Mouse (Mus musculus) cortical plate, adult 2 months (tissue): ENCODE data around the gene Nsmce4a. TPM values are rescaled to one million over a fixed set of nuclear protein-coding genes. Genes with fewer than 3 reads are reported as not detected.
"Not testable (repeated sequence)": the region's sequence is repeated elsewhere in the genome, so short reads cannot be mapped to it uniquely, and the experiment has no call there.

ENCODE experiments used
- H3K27ac ChIP-seq: fragments of 200-500 bp; 2 replicates; pipeline ENCODE4 v1.5.1; 2012; ENCODE audit warnings: low read length, control low read depth, inconsistent platforms; ENCODE audit not compliant: insufficient read depth
- H3K4me1 ChIP-seq: fragments of 200-500 bp; 2 replicates; pipeline ENCODE4 v1.6.1; 2011; ENCODE audit warnings: low read length; ENCODE audit not compliant: control insufficient read depth, insufficient read depth
- H3K4me3 ChIP-seq: fragments of 200-500 bp; 2 replicates; pipeline ENCODE4 v1.5.1; 2011; ENCODE audit warnings: mild to moderate bottlenecking, low read length, control low read depth; ENCODE audit not compliant: insufficient read depth
- CTCF ChIP-seq: fragments of 200-500 bp; IDR thresholded peaks from 2 replicates; pipeline ENCODE4 v1.5.1; 2011; ENCODE audit warnings: mild to moderate bottlenecking, control low read depth, low read length; ENCODE audit not compliant: insufficient read depth; ENCODE audit errors: extremely low read depth
- POLR2A ChIP-seq: fragments of 200-500 bp; IDR thresholded peaks from 2 replicates; pipeline ENCODE4 v1.6.1; 2011; ENCODE audit warnings: mild to moderate bottlenecking, low read length, control low read depth; ENCODE audit not compliant: insufficient read depth; ENCODE audit errors: extremely low read depth
- polyA plus RNA-seq: library from polyadenylated mRNA; depleted of rRNA; stranded (reverse); fragments of >200 nt; gene quantifications from 2 replicates; pipeline ENCODE4 v1.2.3, GENCODE M21; 2012

The Nsmce4a gene
- polyA plus RNA-seq, 1 experiment: 37.1 TPM

DNA sequence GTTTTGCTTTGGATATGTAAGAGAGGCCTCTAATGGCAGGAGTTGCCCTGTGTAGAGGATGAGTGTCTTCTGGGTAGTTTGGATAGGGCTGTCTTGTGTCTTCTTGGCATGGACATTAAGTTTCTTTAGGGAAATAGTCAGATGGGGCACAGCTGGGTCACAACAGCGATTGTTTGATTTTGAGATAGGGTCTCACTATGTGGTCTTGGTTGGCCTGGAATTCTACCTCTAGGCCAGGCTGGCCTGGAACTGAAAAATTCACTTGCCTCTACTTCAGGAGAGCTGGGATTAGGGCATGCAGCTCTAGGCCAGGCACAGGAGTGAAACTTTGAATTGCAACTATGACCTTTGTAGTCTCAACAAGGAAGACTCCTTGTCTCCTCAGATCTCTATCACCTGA, 29.9 kb upstream of the Nsmce4a start:
- Histone ChIP-seq H3K4me1 (peaks cover 3% of the 10 kb centered on the region; the same call in 1 of the 2 replicates), H3K27ac (no peak overlapping the region), H3K4me3 (no peak overlapping the region)
- no peak for TF ChIP-seq POLR2A
- no peak for TF ChIP-seq CTCF

DNA sequence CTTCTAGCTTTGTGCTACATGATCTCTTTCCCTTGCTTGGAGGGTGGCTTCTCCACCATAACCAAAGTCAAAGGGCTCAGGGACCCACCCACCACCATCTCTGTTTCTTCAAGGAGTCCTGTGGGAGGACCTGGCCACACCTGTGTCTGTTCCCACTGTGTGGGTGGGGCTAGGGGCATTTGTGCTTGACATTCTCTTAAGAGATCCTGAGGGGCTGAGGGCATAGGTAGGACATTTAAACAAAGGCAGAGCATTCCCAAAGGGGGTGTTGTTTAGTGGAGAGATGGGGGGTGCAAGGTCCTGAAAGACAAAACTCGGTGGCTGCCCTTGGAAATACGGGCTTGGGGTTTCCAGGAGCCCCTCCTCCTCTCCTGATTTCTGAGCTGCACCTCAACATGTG, 27.6 kb upstream of the Nsmce4a start:
- no peak overlapping the region for H3K27ac ChIP-seq
- H3K4me3 ChIP-seq: no peak overlapping the region
- H3K4me1 ChIP-seq: peaks cover 3% of the 10 kb centered on the region; the same call in 1 of the 2 replicates
- TF ChIP-seq POLR2A (no peak), CTCF (no peak)

- no peak for TF ChIP-seq CTCF
- no peak for TF ChIP-seq POLR2A
- Histone ChIP-seq H3K27ac (no peak overlapping the region), H3K4me3 (no peak overlapping the region), H3K4me1 (peaks cover 3% of the 10 kb centered on the region; the same call in 1 of the 2 replicates)
These were observed 27.2 kb upstream of the Nsmce4a start for GRCm38 (mm10) chr7:130600074-130600473.

DNA sequence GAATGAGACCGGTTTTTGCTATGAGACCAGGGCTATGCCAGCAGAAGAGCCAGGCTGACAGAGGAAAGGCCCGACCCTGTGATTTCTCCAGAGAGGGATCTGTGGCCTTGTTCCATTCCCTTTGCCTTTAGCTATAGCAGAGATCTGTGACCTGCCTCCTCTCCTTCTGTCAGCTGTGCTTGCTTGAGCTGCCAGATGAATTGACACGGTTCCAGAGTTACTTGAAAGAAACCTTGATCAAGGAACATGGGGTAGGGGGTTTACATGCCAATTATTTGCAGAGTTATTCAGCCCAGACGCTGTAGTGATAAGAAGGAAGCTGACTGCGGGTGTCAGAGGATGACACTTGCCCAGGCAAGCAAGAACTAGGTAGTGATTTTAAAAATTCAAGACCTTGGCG, 24.6 kb upstream of the Nsmce4a start:
- Histone ChIP-seq H3K4me3 (no peak overlapping the region), H3K27ac (no peak overlapping the region), H3K4me1 (no peaks in the 10 kb centered on the region)
- TF ChIP-seq POLR2A (no peak), CTCF (no peak)

DNA sequence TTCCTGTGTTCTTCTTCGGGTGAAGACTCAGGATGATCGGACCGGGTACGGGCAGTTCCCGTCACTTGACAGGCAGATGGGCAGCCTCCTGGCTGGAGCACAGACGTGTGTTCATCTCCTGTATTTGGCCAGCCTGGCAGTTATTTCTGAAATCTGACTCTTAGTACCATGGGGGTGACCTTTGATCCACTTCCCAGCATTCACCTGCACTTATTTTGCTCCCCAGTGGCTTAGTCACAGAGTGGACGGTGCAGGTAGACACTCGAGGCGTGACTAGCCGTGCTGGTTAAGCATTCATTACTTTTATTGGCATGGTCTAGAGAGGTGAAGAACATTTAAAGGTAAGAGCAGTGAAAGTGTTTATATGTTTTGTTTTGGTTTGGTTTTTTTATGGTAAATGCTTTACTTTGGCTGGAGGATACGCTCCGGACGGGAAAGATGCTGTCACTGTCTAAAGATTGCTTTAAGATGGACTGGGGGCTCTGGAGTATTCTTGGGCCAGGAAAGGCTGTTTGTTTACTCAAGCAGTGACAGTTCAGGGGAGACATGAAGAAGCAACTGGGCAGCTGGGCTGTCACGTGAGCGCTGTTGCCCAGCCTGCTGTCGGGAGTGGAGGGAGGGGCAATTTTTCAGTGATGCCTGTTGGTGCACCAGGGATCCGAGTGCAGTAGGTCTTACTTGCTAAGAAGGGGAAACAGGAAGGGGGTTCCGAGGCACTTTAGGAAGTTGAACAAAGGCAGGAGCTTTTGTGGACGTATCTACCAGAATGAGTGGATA, 23.3 kb upstream of the Nsmce4a start:
- not testable (repeated sequence) for H3K4me3 ChIP-seq, H3K4me1 ChIP-seq, H3K27ac ChIP-seq

DNA sequence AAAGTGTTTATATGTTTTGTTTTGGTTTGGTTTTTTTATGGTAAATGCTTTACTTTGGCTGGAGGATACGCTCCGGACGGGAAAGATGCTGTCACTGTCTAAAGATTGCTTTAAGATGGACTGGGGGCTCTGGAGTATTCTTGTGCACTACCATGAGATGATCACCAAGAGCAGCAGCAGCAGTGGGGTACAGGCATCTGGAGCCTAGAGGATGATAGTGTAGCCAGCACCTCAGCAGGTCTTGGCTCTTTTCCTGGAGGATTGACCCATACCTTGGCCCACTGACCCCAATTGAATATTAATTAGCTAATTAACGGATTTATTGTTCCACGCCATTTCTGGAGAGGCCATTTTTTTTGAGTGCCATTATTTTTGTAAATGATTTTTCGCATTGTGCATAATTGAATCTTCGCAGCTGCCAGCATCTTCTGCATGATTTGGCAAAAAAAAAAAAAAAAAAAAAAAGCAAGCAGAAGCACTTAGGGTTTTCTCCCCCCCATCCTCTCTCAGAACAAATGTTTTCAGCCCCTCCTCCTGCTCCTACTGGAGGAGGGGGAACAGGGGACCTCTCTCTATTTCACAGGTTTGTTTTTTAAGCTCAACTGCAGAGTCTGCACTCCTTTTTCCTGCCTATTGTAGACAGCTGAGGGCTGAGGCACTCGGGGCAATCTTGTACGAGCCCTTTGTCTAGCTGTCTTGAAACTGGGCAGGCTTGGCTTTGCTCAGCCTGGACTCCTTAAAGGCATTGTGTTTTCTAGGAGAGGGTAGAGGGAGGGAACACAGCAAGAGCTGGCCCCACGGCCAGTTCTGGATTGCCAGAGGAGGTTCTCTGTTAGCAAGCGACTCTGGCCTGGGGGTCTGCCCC, 20.7 kb upstream of the Nsmce4a start:
- H3K27ac ChIP-seq, H3K4me3 ChIP-seq, H3K4me1 ChIP-seq: not testable (repeated sequence)

GRCm38 (mm10) chr7:130592975-130593374, 20.1 kb upstream of the Nsmce4a start:
- H3K4me1 ChIP-seq, H3K4me3 ChIP-seq, H3K27ac ChIP-seq: not testable (repeated sequence)

- Histone ChIP-seq H3K4me3 (no peak overlapping the region), H3K4me1 (peaks cover 3% of the 10 kb centered on the region; the same call in 1 of the 2 replicates), H3K27ac (no peak overlapping the region)
- no peak for TF ChIP-seq POLR2A
- TF ChIP-seq CTCF: no peak
These were observed 18.0 kb upstream of the Nsmce4a start for GRCm38 (mm10) chr7:130590845-130591437.

DNA sequence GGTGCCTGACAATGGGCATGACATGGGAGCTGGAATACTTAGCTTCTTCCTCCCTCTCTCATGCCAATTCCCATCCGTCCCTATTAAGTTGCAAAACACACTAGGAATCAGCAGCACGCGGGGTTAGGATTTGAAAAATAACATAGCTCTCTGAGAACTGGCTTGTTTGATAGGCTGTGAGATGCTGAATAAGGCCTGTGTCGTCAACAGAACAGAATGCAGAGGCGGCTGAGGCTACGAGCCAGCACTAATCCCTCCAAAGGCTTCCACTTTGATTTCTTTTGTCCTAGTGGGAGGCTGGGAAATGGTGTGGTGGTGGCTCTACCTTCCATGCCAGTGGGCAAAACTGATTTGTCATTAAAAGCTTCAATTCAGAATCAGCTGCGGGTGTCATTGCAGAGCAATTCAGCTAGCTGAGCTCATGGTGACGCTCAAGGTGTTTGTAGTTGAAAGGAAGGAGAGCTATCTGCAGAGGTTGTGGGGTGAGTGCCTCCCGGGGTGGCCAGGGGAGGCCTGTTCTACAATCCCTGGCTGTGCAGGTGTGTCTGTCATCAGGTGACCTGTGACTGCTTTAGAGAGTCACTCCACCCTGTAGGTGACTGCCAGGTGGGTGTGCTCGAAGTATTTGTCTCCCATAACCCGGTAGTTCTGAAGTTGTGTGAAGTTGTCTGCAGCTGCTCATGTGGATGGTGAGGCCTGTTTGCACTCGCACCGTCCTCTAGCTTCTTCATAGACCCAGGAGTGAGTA, 17.3 kb upstream of the Nsmce4a start:
- TF ChIP-seq CTCF: no peak
- TF ChIP-seq POLR2A: no peak
- Histone ChIP-seq H3K4me1 (peaks cover 3% of the 10 kb centered on the region; the same call in 1 of the 2 replicates), H3K27ac (no peak overlapping the region)

More for the DNA sequence above, 17.3 kb upstream of the Nsmce4a start:
- no peak overlapping the region for H3K4me3 ChIP-seq
